Mouse (Mus musculus): ENCODE measurements around the gene Sh3bgrl2. TPM values are rescaled to one million over a fixed set of nuclear protein-coding genes. Genes with fewer than 3 reads are reported as not detected.

Sh3bgrl2 gene
- polyA plus RNA-seq, 1 experiment from 2014 or later: 5.6 TPM

GRCm38 (mm10) chr9:83545240-83545639, 2.9 kb upstream of the Sh3bgrl2 start:
- H3K36me3 ChIP-seq: no peaks in the 10 kb centered on the region
- no peaks in the 10 kb centered on the region for H3K9me3 ChIP-seq
- H3K4me1 ChIP-seq (replicated peaks): peaks cover 5% of the 10 kb centered on the region; the same call in 1 of the 2 replicates
- H3K27ac ChIP-seq: no peak overlapping the region
- H3K27me3 ChIP-seq (ENCODE audit: insufficient read depth, poor library complexity, severe bottlenecking): peaks cover 28% of the 10 kb centered on the region
- DNase-seq (ENCODE audit: low spot score): no peak
- H3K4me3 ChIP-seq: no peak overlapping the region

- no peak overlapping the region for H3K4me3 ChIP-seq
- 87% methylated on average over 7 of the region's 7 CpGs for WGBS
- no peak for DNase-seq (ENCODE audit: low spot score)
Observed at GRCm38 (mm10) chr9:83546316-83546715, 1.8 kb upstream of the Sh3bgrl2 start.

DNA sequence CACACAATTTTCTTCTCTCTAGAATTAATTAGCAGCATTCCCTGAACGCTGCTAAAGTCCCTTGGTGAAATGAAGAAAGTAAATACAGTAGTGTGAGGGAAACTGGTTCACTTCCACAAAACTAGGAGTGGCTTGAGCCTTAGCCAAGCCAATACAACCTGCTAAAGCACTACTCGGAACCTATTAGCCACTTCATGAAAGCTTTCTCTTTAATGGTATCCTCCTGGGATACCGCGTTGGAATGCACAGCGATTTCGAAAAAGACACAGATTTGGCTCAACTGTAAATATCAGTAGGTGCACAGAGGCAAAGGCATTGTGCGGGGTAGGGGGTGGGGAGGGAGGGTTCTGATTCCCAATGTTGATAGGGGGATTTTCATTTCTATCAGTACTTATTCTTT, 898 bp upstream of the Sh3bgrl2 start:
- H3K36me3 ChIP-seq: no peaks in the 10 kb centered on the region
- H3K27me3 ChIP-seq (ENCODE audit: insufficient read depth, poor library complexity, severe bottlenecking): peaks cover 28% of the 10 kb centered on the region
- no peaks in the 10 kb centered on the region for H3K9me3 ChIP-seq
- H3K27ac ChIP-seq: no peak overlapping the region
- H3K4me3 ChIP-seq: no peak overlapping the region
- no peak for DNase-seq (ENCODE audit: low spot score)
- H3K4me1 ChIP-seq (replicated peaks): peaks cover 8% of the 10 kb centered on the region; the same call in 1 of the 2 replicates
- WGBS: 82% methylated on average over 7 of the region's 7 CpGs

More at GRCm38 (mm10) chr9:83546316-83546715, 1.8 kb upstream of the Sh3bgrl2 start:
- Histone ChIP-seq H3K4me1 (replicated peaks) (peaks cover 8% of the 10 kb centered on the region; the same call in 1 of the 2 replicates), H3K9me3 (no peaks in the 10 kb centered on the region), H3K36me3 (no peaks in the 10 kb centered on the region), H3K27ac (no peak overlapping the region), H3K27me3 (ENCODE audit: insufficient read depth, poor library complexity, severe bottlenecking) (peaks cover 28% of the 10 kb centered on the region)

DNA sequence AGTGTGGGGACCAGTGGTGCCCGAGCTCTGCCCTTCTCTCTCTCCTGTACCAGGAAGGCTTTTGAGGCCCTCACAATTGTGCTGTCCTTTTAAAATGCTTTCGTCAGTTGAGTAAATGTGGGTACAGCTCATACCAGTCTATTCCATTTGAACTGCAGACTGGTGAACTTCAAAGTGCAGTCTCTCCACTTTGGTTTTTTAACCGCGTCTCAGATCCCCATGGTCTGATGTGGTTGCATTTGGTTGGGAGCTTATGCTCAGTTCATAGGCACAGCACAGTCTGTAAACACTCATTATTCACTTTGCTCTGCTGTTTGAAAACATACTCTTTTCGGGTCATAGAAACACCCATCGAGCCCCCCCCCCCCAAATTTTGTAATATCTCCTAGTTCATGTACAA, 1.7 kb downstream of the Sh3bgrl2 start:
- no peaks in the 10 kb centered on the region for H3K9me3 ChIP-seq
- H3K4me1 ChIP-seq (replicated peaks): peaks cover 8% of the 10 kb centered on the region; the same call in 1 of the 2 replicates
- no peaks in the 10 kb centered on the region for H3K36me3 ChIP-seq
- no peak overlapping the region for H3K27ac ChIP-seq
- no peak for DNase-seq (ENCODE audit: low spot score)
- 90% methylated on average over 6 of the region's 6 CpGs for WGBS
- peaks cover 28% of the 10 kb centered on the region for H3K27me3 ChIP-seq (ENCODE audit: insufficient read depth, poor library complexity, severe bottlenecking)
- H3K4me3 ChIP-seq: no peak overlapping the region

DNA sequence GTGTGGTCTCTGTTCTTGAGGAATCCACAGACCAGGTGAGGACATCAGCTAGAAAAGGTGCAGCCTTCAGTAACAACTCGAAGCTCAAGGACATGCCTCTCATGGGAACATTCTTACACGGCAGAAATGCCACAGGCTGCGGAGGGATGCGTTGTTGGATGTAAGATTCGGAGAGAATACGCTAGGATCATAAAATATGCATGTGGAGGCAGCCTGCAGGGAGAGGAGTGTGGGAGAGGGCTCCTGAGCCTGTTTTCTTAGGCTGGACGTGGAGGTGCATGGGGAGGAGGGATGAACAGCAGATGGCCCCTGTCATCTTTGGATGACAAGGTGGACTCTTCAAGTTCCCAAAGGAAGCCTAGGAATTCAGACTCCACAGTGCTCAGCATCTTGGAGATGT, 3.0 kb downstream of the Sh3bgrl2 start:
- H3K27me3 ChIP-seq (ENCODE audit: insufficient read depth, poor library complexity, severe bottlenecking): peaks cover 28% of the 10 kb centered on the region
- 77% methylated on average over 7 of the region's 7 CpGs for WGBS
- H3K4me3 ChIP-seq: no peak overlapping the region
- H3K9me3 ChIP-seq: no peaks in the 10 kb centered on the region
- peaks cover 14% of the 10 kb centered on the region for H3K4me1 ChIP-seq (replicated peaks)
- H3K27ac ChIP-seq: no peak overlapping the region
- no peaks in the 10 kb centered on the region for H3K36me3 ChIP-seq
- no peak for DNase-seq (ENCODE audit: low spot score)

DNA sequence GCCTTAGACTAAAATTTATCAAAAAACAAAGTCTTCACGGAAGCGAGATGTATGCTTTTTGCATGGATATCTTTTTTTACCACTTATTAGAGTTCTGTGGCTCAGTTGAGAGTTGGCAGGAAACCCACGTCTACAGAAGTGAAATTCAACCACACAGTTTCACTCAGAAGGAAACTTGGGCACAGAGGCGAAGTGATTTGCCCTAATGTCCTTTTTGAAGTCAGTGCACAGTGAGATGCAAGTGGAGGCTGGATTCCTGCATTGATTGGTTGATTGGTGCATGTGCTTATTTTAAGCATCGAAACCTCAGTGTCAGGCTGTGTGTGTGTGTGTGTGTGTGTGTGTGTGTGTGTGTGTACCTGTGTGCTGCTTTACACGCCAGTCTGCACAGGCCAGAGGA, 3.5 kb downstream of the Sh3bgrl2 start:
- Histone ChIP-seq H3K27ac (no peak overlapping the region), H3K36me3 (no peaks in the 10 kb centered on the region), H3K9me3 (no peaks in the 10 kb centered on the region), H3K4me3 (no peak overlapping the region), H3K4me1 (replicated peaks) (peaks cover 19% of the 10 kb centered on the region), H3K27me3 (ENCODE audit: insufficient read depth, poor library complexity, severe bottlenecking) (peaks cover 28% of the 10 kb centered on the region)
- 90% methylated on average over 6 of the region's 6 CpGs for WGBS
- no peak for DNase-seq (ENCODE audit: low spot score)

DNA sequence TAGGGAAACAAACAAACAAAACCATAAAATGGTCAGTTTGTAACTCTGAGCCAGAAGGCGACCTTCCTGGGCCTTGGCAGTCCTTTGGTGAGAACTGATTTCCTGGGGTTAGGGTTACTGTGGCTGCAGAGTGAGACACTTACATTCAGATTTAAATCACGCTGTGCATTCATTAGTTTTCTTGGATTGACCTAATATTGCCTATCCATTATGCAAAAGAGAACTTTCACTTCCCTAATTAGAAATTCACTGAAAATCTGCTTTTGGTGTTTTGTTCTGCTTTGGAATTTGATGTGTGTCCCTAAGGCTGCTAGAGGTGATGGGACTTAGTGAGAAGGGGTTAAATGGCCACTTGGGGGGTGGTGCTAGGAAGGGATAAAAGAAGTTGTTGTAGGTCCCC, 7.5 kb downstream of the Sh3bgrl2 start:
- 67% methylated on average over 2 of the region's 2 CpGs for WGBS

DNA sequence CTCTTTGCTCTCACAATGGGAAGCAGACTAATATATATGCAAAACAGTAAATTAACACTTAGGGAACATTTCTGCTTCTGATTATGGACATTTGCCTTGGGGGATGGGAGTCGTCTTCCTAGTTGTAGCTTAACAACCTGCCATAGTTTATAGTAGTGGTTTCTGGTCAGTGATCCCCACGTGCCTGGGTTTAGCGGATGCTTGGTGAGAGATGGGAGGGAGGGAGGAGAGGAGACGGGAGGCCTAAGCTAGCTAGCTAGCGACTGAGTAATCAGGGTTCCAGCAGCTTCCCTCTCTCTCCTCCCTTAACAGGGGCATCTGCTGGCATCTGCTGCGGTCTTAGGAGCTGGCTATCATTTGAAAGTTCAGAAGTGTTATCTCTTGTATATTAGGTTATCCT, 8.1 kb downstream of the Sh3bgrl2 start:
- Histone ChIP-seq H3K27ac (peak overlapping the region; percentile 67; the same call in 1 of the 2 replicates), H3K4me3 (no peak overlapping the region), H3K27me3 (ENCODE audit: insufficient read depth, poor library complexity, severe bottlenecking) (no peaks in the 10 kb centered on the region), H3K9me3 (no peaks in the 10 kb centered on the region), H3K36me3 (no peaks in the 10 kb centered on the region), H3K4me1 (replicated peaks) (peaks cover 28% of the 10 kb centered on the region)
- 43% methylated on average over 6 of the region's 6 CpGs for WGBS
- no peak for DNase-seq (ENCODE audit: low spot score)

More for the DNA sequence above, 7.5 kb downstream of the Sh3bgrl2 start:
- peaks cover 26% of the 10 kb centered on the region for H3K4me1 ChIP-seq (replicated peaks)
- H3K27ac ChIP-seq: no peak overlapping the region
- H3K4me3 ChIP-seq: no peak overlapping the region
- no peaks in the 10 kb centered on the region for H3K9me3 ChIP-seq
- no peaks in the 10 kb centered on the region for H3K36me3 ChIP-seq
- DNase-seq (ENCODE audit: low spot score): no peak
- no peaks in the 10 kb centered on the region for H3K27me3 ChIP-seq (ENCODE audit: insufficient read depth, poor library complexity, severe bottlenecking)

GRCm38 (mm10) chr9:83556780-83557771, 8.9 kb downstream of the Sh3bgrl2 start:
- H3K27ac ChIP-seq: peak overlapping the region; percentile 67

DNA sequence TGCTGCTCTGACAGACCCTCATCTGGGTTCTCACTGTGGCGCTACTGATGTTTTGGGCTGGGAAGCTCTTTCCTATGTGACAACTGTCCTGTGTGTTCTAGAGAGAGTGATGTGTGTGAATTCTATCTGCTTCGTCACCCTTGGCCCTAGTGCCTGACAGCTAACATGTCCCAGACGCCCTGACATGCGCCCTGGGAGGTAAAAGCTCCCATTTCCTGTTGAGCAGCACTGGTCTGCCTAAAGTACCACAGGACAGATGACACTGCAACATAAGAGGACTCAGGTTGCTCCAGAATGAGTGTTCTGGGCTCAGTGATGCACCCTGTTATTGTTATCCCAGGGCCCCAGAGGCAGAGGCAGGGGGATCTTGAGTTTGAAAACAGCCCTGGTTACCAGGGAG, 12.5 kb downstream of the Sh3bgrl2 start:
- Histone ChIP-seq H3K27ac (no peak overlapping the region), H3K36me3 (no peaks in the 10 kb centered on the region), H3K27me3 (ENCODE audit: insufficient read depth, poor library complexity, severe bottlenecking) (no peaks in the 10 kb centered on the region), H3K9me3 (no peaks in the 10 kb centered on the region), H3K4me3 (no peak overlapping the region), H3K4me1 (replicated peaks) (peaks cover 34% of the 10 kb centered on the region)
- no peak for DNase-seq (ENCODE audit: low spot score)
- WGBS: 78% methylated on average over 4 of the region's 4 CpGs

More at GRCm38 (mm10) chr9:83556780-83557771, 8.9 kb downstream of the Sh3bgrl2 start:
- WGBS: 58% methylated on average over 10 of the region's 10 CpGs
- H3K4me1 ChIP-seq (replicated peaks): peaks cover 27% of the 10 kb centered on the region
- H3K9me3 ChIP-seq: no peaks in the 10 kb centered on the region
- H3K27me3 ChIP-seq (ENCODE audit: insufficient read depth, poor library complexity, severe bottlenecking): no peaks in the 10 kb centered on the region
- no peak overlapping the region for H3K4me3 ChIP-seq
- peak; percentile 25 for DNase-seq (ENCODE audit: low spot score)
- H3K36me3 ChIP-seq: no peaks in the 10 kb centered on the region

DNA sequence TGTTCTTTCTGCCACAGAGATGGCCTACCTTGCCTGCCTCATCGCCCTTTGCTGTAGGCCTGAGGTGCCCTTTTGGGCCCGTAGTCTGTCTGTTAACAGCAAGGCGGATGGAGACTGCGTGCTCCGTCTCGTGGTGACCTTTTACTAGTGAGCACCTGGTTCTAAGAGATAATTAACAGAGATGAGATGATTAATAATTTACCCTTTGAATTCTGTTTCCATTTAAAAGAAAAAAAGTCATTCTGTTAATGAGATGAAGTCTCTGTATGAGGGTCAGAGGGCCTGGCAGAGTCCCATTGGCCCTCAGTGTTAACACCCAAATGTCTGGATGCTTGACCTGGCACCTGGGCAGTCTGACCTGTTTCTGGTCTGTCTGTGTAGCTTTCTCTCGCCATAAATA, 14.8 kb downstream of the Sh3bgrl2 start:
- H3K27ac ChIP-seq: no peak overlapping the region
- peaks cover 18% of the 10 kb centered on the region for H3K4me1 ChIP-seq (replicated peaks)
- H3K27me3 ChIP-seq (ENCODE audit: insufficient read depth, poor library complexity, severe bottlenecking): no peaks in the 10 kb centered on the region
- H3K4me3 ChIP-seq: no peak overlapping the region
- H3K9me3 ChIP-seq: no peaks in the 10 kb centered on the region
- no peak for DNase-seq (ENCODE audit: low spot score)
- WGBS: 94% methylated on average over 7 of the region's 7 CpGs
- no peaks in the 10 kb centered on the region for H3K36me3 ChIP-seq

DNA sequence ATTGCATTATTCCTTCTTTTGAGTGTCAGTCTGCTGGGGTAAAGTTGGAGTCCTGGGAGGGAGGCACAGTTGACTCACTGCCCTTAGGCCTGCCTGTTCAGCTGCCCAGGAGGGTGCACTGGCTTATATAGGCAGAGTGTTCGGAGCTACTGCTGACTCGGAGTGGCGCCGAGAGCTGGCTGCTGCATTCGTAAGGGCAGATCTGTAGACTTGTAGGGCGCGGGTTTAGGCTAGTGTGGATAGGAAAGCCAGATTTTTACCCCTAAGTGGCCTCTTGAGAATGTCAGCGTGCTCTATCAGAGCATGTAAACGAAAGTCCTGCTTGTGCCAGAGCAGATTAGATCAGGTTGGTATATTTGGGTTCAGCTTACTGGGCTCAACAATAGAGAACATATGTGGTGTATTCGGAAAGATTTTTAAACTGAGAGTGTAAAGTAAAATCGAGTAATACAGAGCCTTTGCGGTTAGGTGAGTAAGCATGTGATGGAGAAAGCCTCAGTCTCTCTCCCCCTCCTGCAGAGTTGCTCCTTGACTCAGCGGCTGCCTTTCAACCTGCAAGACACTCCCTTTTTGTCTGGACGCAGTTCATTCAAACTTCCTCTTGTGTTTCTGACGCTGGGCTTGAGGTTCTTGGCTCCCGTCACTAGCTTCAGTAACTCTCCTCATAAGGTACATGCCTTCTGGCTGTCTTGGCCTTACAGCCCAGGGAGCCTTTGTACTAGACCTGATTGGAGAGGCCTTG, 15.9 kb downstream of the Sh3bgrl2 start:
- H3K4me3 ChIP-seq: no peak overlapping the region
- H3K9me3 ChIP-seq: no peaks in the 10 kb centered on the region
- no peak overlapping the region for H3K27ac ChIP-seq
- H3K4me1 ChIP-seq (replicated peaks): peaks cover 18% of the 10 kb centered on the region
- no peak for DNase-seq (ENCODE audit: low spot score)
- H3K27me3 ChIP-seq (ENCODE audit: insufficient read depth, poor library complexity, severe bottlenecking): no peaks in the 10 kb centered on the region
- H3K36me3 ChIP-seq: no peaks in the 10 kb centered on the region
- 54% methylated on average over 16 of the region's 16 CpGs for WGBS

Measured in hindbrain, embryonic 10.5 days (tissue).